In genomic region chr9:66917216-66917891, GRCm38 (mm10) we compare ENCODE assay signal across 1 mouse cellular context.
TF ChIP-seq lines count a peak whose summit lies in the region.

No protein-coding gene starts in this region.

TF ChIP-seq in MEL, 35 proteins besides CTCF, POLR2A, EP300 and RAD21:
- no peak for TF ChIP-seq ZC3H11A (IDR thresholded peaks at IDR 0.05; ENCODE audit: low read depth, low read length)
- TF ChIP-seq SMC3 (IDR thresholded peaks at IDR 0.05; ENCODE audit: low read depth, low read length): no peak
- no peak for TF ChIP-seq MYB (IDR thresholded peaks at IDR 0.05; ENCODE audit: low read depth, low read length)
- no peak for TF ChIP-seq ZKSCAN1 (IDR thresholded peaks at IDR 0.05; ENCODE audit: low read depth, low read length)
- TF ChIP-seq TBP (IDR thresholded peaks at IDR 0.05; ENCODE audit: low read depth, low read length): no peak
- TF ChIP-seq TAL1 (IDR thresholded peaks at IDR 0.05; ENCODE audit: low read length): no peak
